Mouse (Mus musculus) brain, embryonic 14.5 days (tissue): ENCODE data around the gene Prrxl1. TPM values are rescaled to one million over a fixed set of nuclear protein-coding genes. Genes with fewer than 3 reads are reported as not detected.

Experiments
- DNase-seq: peaks from one replicate; pipeline ENCODE4 v3.0.0-alpha.2; 2011; ENCODE audit warnings: low read depth
- CTCF ChIP-seq: fragments of 200-500 bp; IDR thresholded peaks from 2 replicates; pipeline ENCODE4 v1.5.1; 2012; ENCODE audit warnings: inconsistent platforms, mild to moderate bottlenecking, moderate library complexity, borderline replicate concordance; ENCODE audit not compliant: insufficient read depth, insufficient read length; ENCODE audit errors: extremely low read depth
- POLR2A ChIP-seq: fragments of 200-500 bp; IDR thresholded peaks from 2 replicates; pipeline ENCODE4 v1.6.1; 2012; ENCODE audit warnings: mild to moderate bottlenecking, inconsistent platforms, borderline replicate concordance; ENCODE audit not compliant: poor library complexity, insufficient read depth, insufficient read length, severe bottlenecking; ENCODE audit errors: extremely low read depth
- polyA plus RNA-seq: library from polyadenylated mRNA; depleted of rRNA; stranded (reverse); fragments of >200 nt; gene quantifications from 2 replicates; pipeline ENCODE4 v1.2.3, GENCODE M21; 2012

Prrxl1 gene
- polyA plus RNA-seq, 1 experiment = 7.0 TPM

GRCm38 (mm10) chr14:32590377-32590776 is 8.8 kb upstream of the Prrxl1 start:
- no peak for TF ChIP-seq POLR2A
- no peak for TF ChIP-seq CTCF

DNA sequence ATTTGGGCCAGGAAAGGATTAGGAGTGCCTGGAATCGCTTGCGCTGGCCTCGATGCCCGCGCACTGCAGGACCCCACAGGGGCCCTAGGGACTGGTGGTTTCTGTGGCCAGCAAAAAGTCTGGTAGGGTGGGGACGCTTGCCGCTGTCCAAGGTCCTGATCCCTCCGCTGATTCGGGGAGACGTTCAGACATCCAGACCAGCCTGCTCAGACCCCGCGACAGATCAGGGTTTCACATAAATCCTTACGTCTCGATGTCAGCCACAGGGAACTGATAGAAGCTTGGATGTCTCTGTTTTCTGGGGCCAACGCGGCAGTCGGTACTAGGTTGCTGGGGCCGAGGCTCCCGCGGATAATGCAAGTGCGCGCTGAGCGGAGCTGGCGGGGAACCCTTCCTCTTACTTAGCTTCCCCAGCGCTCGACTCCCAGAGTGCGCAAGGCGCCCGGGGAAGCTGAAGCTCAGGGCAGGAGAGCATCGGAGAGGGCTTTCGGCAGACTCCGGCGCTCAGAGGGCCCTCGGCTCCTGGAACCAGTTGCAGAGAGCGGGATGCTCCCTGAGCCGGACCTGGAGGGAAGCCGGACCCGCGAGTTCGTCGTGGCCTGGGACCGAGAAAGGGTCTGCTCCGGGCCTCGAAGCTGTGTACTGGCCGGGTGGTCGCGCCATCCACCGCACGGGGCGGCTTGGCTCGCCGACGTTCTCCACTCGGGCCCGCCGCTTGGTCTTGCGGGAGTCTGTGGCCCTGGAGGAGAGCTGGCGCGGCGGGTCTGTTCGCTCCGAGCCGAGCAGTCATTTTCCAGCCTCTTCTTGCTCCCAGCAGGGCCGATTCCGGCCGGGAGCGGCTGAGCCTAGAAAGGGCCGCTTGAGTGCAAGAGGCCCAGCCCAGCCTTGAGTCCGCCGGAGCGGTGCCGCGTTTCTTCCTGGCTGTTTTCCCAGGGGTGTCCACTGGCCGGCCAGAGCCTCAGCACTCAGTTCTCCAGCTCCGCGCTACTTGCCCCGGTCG is 1.7 kb upstream of the Prrxl1 start:
- DNase-seq = peak; percentile 71
- no peak for TF ChIP-seq CTCF
- TF ChIP-seq POLR2A = no peak

More at GRCm38 (mm10) chr14:32590377-32590776, 8.8 kb upstream of the Prrxl1 start:
- no peak for DNase-seq

GRCm38 (mm10) chr14:32598437-32599219 is 579 bp upstream of the Prrxl1 start:
- peak; percentile 33 for DNase-seq
- TF ChIP-seq CTCF (no peak), POLR2A (no peak)

DNA sequence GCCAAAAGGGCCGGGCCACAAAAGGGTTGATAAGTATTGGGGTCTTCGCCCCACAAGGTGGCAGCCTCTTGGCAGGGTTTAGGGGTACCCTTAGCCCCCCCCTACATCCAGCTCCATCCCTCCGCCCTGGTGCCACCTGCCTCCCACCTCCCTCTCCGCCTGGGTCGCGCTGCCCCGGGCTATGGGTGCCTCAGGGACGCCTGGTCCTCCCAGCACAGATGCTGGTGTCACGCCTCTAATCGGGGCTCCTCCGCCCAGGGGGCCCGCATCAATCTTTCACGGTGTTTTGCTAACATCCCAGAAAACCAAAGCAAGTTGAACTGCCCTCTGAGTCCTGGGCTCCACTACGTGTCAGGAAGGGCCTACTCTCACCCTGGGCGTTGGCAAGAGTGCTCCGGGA is 903 bp downstream of the Prrxl1 start:
- TF ChIP-seq CTCF (no peak), POLR2A (no peak)
- peak; percentile 7 for DNase-seq

GRCm38 (mm10) chr14:32605508-32605907 is 6.3 kb downstream of the Prrxl1 start:
- no peak for TF ChIP-seq POLR2A
- TF ChIP-seq CTCF = no peak
- peak; percentile 24 for DNase-seq

- DNase-seq = peak; percentile 49
- no peak for TF ChIP-seq CTCF
- no peak for TF ChIP-seq POLR2A
Observed at GRCm38 (mm10) chr14:32606316-32606715, 7.1 kb downstream of the Prrxl1 start.

GRCm38 (mm10) chr14:32609392-32609791 is 10.2 kb downstream of the Prrxl1 start:
- TF ChIP-seq CTCF (peak; percentile 64), POLR2A (no peak)
- peak; percentile 26 for DNase-seq

- DNase-seq = no peak
- TF ChIP-seq POLR2A = no peak
- no peak for TF ChIP-seq CTCF
Observed at GRCm38 (mm10) chr14:32617253-32617652, 18.0 kb downstream of the Prrxl1 start.

DNA sequence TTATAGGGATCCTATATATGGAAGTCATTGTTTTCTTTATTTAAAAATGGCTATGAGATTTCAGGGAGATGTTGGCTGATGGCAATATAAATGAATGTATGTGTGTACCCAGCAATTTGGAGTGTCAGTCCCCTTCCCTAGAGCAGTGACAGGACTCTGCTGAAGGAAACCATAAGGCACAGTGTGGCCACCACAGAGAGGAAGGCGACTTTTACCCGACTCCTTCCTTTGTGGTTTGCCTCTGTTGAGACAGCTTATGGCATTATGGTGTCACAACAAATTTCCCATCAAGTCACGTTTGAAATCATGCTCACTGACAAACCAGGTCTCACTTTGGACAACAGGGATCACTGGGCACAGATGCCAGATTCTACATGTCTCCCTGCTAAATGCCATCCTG is 25.0 kb downstream of the Prrxl1 start:
- DNase-seq = no peak
- TF ChIP-seq POLR2A (no peak), CTCF (no peak)

- TF ChIP-seq POLR2A (no peak), CTCF (no peak)
- no peak for DNase-seq
Observed at GRCm38 (mm10) chr14:32624811-32625210, 25.6 kb downstream of the Prrxl1 start.

DNA sequence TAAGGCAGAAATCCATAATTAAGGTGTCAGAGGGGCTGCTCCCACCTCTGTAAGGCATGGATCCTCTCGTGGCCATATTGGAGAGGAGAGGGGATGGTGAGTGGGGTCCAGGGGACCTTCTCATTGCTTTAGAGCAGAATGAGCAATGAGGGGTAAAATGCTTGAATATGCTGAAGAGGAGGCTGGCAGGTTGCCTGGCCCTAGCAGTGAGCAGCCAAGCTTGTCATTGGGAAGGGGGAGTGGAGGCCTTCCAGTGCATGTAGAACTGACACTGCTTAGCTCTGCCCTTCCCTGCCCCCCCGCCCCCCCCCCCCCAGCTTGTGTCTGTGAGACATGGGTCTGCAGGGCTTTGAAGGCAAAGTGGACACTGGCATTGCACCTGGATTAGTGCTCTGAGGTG is 28.1 kb downstream of the Prrxl1 start:
- peak; percentile 61 for DNase-seq
- no peak for TF ChIP-seq POLR2A
- TF ChIP-seq CTCF = no peak
